In genomic region chr19:8661821-8662307, GRCm38 (mm10) we compare ENCODE assay signal across 8 mouse cellular contexts. TPM values are rescaled to one million over a fixed set of nuclear protein-coding genes. Genes with fewer than 3 reads are reported as not detected.
DNase-seq lines count a peak whose midpoint lies in the region; ATAC-seq and TF ChIP-seq lines count a peak whose summit lies in the region.

No protein-coding gene starts in this region.

- peaks cover 1% of the 10 kb centered on the region; the same call in 1 of the 2 replicates for H3K4me1 ChIP-seq in bone marrow, adult 2 months (ENCODE audit: control insufficient read depth, insufficient read depth, low read length)
- H3K4me1 ChIP-seq in midbrain, embryonic 12.5 days: peaks cover 13% of the 10 kb centered on the region; the same call in 1 of the 2 replicates

- DNase-seq in gastrocnemius, postnatal 14 days: peak; percentile 9
- no peak for DNase-seq in gastrocnemius, postnatal 4 days (ENCODE audit: low spot score in 2 of 2)
- peak; percentile 71 to 90 for DNase-seq in frontal cortex, adult 2 months (ENCODE audit: extremely low spot score in 1 of 2, low spot score in 1 of 2)
- peak; percentile 60 to 68 for DNase-seq in layer of hippocampus, postnatal 10 days (ENCODE audit: low spot score in 2 of 2)
- DNase-seq in testis, postnatal 10 days (ENCODE audit: low spot score): peak; percentile 57
- DNase-seq in spleen, postnatal 4 days (ENCODE audit: low spot score in 2 of 2): no peak

- 3% methylated on average over 35 of the region's 35 CpGs for WGBS in bone marrow, adult 2 months
- WGBS in midbrain, embryonic 12.5 days: under 1% methylated on average over 35 of the region's 35 CpGs

- intact Hi-C loops in gastrocnemius, postnatal 14 days (cut with DNase I; ENCODE audit: low total_unique reads): no loop called here

- peak overlapping the region; percentile 84 for H3K4me2 ChIP-seq in midbrain, embryonic 12.5 days (replicated peaks)

- H3K27ac ChIP-seq in bone marrow, adult 2 months (ENCODE audit: control insufficient read depth, insufficient read depth, low read depth, low read length, poor library complexity): no peak overlapping the region
- no peak overlapping the region for H3K27ac ChIP-seq in midbrain, embryonic 12.5 days (replicated peaks)

- peak overlapping the region; percentile 55 for H3K9ac ChIP-seq in midbrain, embryonic 12.5 days (replicated peaks)

- peaks cover 62% of the 10 kb centered on the region for H3K27me3 ChIP-seq in midbrain, embryonic 12.5 days

- no peaks in the 10 kb centered on the region for H3K9me3 ChIP-seq in midbrain, embryonic 12.5 days

- H3K4me3 ChIP-seq in bone marrow, adult 2 months (replicated peaks; ENCODE audit: control insufficient read depth, low read depth, low read length): peak overlapping the region; percentile 59
- H3K4me3 ChIP-seq in midbrain, embryonic 12.5 days: peak overlapping the region; percentile 46

- no peak for TF ChIP-seq CTCF in bone marrow, adult 2 months (IDR thresholded peaks at IDR 0.05; ENCODE audit: control insufficient read depth, insufficient read depth, low read length)

- peak; percentile 86 for ATAC-seq in midbrain, embryonic 12.5 days (ENCODE audit: low FRiP score, low read depth)

- TF ChIP-seq POLR2A in bone marrow, adult 2 months (IDR thresholded peaks at IDR 0.05; ENCODE audit: borderline replicate concordance, control insufficient read depth, low read depth, low read length): no peak

- H3K36me3 ChIP-seq in midbrain, embryonic 12.5 days: no peaks in the 10 kb centered on the region

RNA-seq across cellular contexts. Expression of gene Chrm1, which starts 1.7 kb away (rescaled TPM):
- under 1 TPM in 1 of 2 experiments, not detected in 1; 0.02 TPM for total RNA-seq in gastrocnemius, postnatal 14 days (2021)
- under 1 TPM; 0.05 to 0.10 TPM for total RNA-seq in gastrocnemius, postnatal 4 days (2021)
- polyA plus RNA-seq in bone marrow, adult 2 months (2011; ENCODE audit: insufficient read depth, insufficient read length, low replicate concordance, missing spikeins): 0.32 TPM in 1 of 2 replicates, not detected in the other
- polyA plus RNA-seq in frontal cortex, adult 2 months (2012; rRNA removed): 78.1 and 81.1 TPM in 2 replicates
- total RNA-seq in layer of hippocampus, postnatal 10 days (2021): 100 to 1,000 TPM; 117 to 125 TPM
- polyA plus RNA-seq in midbrain, embryonic 12.5 days (2016; fragmentation: Nextera tagmentation; extraction: Ambion mirVana): 0.50 and 0.59 TPM in 2 replicates

RNA-seq across cellular contexts. Expression of gene Slc22a6, which starts 44.0 kb away (rescaled TPM):
- total RNA-seq in gastrocnemius, postnatal 14 days (2021): not detected
- not detected for total RNA-seq in gastrocnemius, postnatal 4 days (2021)
- polyA plus RNA-seq in bone marrow, adult 2 months (2011; ENCODE audit: insufficient read depth, insufficient read length, low replicate concordance, missing spikeins): 0.75 TPM in 1 of 2 replicates, not detected in the other
- polyA plus RNA-seq in frontal cortex, adult 2 months (2012; rRNA removed): 5.6 and 9.2 TPM in 2 replicates
- total RNA-seq in layer of hippocampus, postnatal 10 days (2021): 1 to 10 TPM; 3.6 to 4.4 TPM
- polyA plus RNA-seq in midbrain, embryonic 12.5 days (2016; fragmentation: Nextera tagmentation; extraction: Ambion mirVana): 3.6 and 4.2 TPM in 2 replicates

Comparison
In these comparisons a context has a peak if more than half of its experiments do, and no peak if none do; other contexts are left out.
1. DNase-seq: peak in gastrocnemius, postnatal 14 days (single experiment), frontal cortex, adult 2 months (2 of 2), layer of hippocampus, postnatal 10 days (2 of 2) and testis, postnatal 10 days (single experiment); none in gastrocnemius, postnatal 4 days (0 of 2) and spleen, postnatal 4 days (0 of 2).
2. RNA of gene Chrm1, which starts 1.7 kb away (total RNA-seq): 117 to 125 TPM in layer of hippocampus, postnatal 10 days; 0.05 to 0.10 TPM in gastrocnemius, postnatal 4 days and 0.02 TPM in gastrocnemius, postnatal 14 days; every median in the first group is over 100 times any median in the second.
3. RNA of gene Slc22a6, which starts 44.0 kb away (total RNA-seq): 3.6 to 4.4 TPM in layer of hippocampus, postnatal 10 days; not detected in gastrocnemius, postnatal 14 days and not detected in gastrocnemius, postnatal 4 days; every median in the first group is over 4 times any median in the second.